Mouse (Mus musculus) heart, embryonic 12.5 days (tissue): ENCODE measurements around the gene Tcp1. TPM values are rescaled to one million over a fixed set of nuclear protein-coding genes. Genes with fewer than 3 reads are reported as not detected.

Source experiments
- polyA plus RNA-seq: library from polyadenylated mRNA; unstranded; fragments of >200 nt; fragmentation: Nextera tagmentation; extraction: Ambion mirVana; gene quantifications from 2 replicates; pipeline ENCODE4 v1.2.1, GENCODE M21; 2016

The Tcp1 gene
- polyA plus RNA-seq, 1 experiment from 2014 or later: 410 TPM

Other genes starting within 250 kb of the Tcp1 start
- 4.0 and 4.7 TPM in 2 replicates for gene Slc22a1, start 239.9 kb upstream of the Tcp1 start, polyA plus RNA-seq
- gene Igf2r, start 146.0 kb upstream of the Tcp1 start, polyA plus RNA-seq: 293 and 312 TPM in 2 replicates
- gene Mas1, start 47.6 kb upstream of the Tcp1 start, polyA plus RNA-seq: 0.39 and 1.1 TPM in 2 replicates
- gene Mrgprh, start 39.7 kb upstream of the Tcp1 start, polyA plus RNA-seq: not detected in 2 replicates
- gene Pnldc1, start 5.5 kb upstream of the Tcp1 start, polyA plus RNA-seq: 0.51 and 1.1 TPM in 2 replicates
- 181 and 187 TPM in 2 replicates for gene Mrpl18, start 644 bp downstream of the Tcp1 start, polyA plus RNA-seq
- 0.57 and 0.61 TPM in 2 replicates for gene Acat3, start 24.9 kb downstream of the Tcp1 start, polyA plus RNA-seq
- 53.6 and 57.2 TPM in 2 replicates for gene Acat2, start 45.0 kb downstream of the Tcp1 start, polyA plus RNA-seq
- gene Wtap, start 78.5 kb downstream of the Tcp1 start, polyA plus RNA-seq: 71.4 and 74.4 TPM in 2 replicates
- gene Sod2, start 91.1 kb downstream of the Tcp1 start, polyA plus RNA-seq: 319 and 325 TPM in 2 replicates
- gene Gpr31b, start 136.6 kb downstream of the Tcp1 start, polyA plus RNA-seq: 0.14 TPM in 1 of 2 replicates, not detected in the other
- 0.15 TPM in 1 of 2 replicates, not detected in the other for gene Tcp10b, start 145.4 kb downstream of the Tcp1 start, polyA plus RNA-seq
- not detected in 2 replicates for gene Unc93a, start 216.1 kb downstream of the Tcp1 start, polyA plus RNA-seq